Mouse (Mus musculus): ENCODE measurements around the gene Gm9945.

DNA sequence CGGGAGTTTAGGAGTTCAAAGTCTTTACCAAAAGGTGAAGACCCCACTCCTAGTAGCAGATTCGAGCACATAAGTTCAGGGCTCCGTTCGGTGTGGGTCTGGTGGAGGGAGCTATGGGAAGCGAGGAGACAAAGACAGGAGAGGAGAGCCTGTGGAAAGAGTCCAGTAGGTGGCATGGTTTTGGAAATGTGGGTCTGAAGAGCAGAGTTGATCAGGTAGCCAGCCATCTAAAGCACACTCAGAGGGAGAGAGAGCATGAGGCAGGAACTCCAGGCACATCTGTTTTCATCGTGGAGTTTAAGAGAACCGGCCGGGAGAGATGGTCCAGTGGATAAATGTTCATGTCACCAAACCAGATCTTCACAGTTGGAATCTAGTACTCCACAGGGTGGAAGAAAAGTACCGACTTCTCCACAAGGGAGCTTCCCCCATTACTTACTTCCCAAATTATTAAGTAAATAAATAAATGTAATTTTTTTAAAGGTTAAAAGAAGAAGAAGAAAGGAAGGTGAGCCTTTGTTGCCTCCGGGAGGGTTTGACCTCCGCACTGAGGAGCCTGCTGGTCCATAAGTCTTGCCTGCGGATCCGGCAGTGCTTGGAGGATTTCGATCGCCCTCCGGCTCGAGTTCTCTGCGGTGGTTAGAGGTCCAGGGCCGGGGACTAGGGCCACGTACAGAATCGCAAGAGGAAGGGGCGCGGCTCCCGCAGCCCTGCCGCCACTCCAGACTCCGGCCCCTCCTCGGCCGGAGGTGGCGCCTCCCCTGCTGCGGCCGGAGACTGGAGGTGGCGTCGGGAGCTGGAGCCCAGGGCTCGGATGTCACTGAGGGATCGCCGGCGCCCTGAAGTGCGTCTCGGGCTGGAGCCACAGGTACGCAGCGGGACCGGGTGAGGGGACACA is 23.2 kb upstream of the Gm9945 start, which contains the start of the genes Gm10447 and Shroom1:
- TF ChIP-seq CTCF (IDR thresholded peaks at IDR 0.05; ENCODE audit: low read depth) (peak; percentile 39), EP300 (IDR thresholded peaks at IDR 0.05; ENCODE audit: low read depth) (no peak)

All from heart, postnatal 0 days (tissue).